Mouse (Mus musculus): ENCODE data around the gene Pgr. TPM values are rescaled to one million over a fixed set of nuclear protein-coding genes. Genes with fewer than 3 reads are reported as not detected.

Gene Pgr
- polyA plus RNA-seq, 1 experiment from 2014 or later = 0.17 TPM

GRCm38 (mm10) chr9:8927561-8927960 lies 27.9 kb downstream of the Pgr start:
- H3K4me1 ChIP-seq (ENCODE audit: control insufficient read depth, insufficient read depth, low read length) = no peaks in the 10 kb centered on the region

DNA sequence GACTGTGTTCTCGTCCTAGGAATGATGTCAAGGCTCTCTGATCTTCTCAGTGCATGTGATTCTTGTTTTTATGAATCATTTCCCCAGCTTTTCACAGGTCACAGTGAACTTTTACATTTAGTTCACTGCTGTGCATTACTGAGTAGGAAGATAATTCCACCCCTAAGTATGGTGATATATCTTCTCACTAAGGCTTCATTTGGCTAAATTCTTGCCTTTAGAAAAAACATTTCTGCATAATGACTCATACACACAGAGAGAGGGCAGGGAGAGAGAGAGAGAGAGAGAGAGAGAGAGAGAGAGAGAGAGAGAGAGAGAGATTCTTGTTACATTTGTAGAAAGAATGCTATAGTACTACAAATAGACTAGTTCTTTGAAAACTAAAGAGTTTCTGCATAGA lies 38.1 kb downstream of the Pgr start:
- Histone ChIP-seq H3K36me3 (ENCODE audit: control insufficient read depth, insufficient read depth, low read length) (no peaks in the 10 kb centered on the region), H3K4me2 (ENCODE audit: low read depth) (no peak overlapping the region), H3K4me1 (ENCODE audit: control insufficient read depth, insufficient read depth, low read length) (no peaks in the 10 kb centered on the region), H3K4me3 (ENCODE audit: low read depth, low read length) (no peak overlapping the region), H3K9ac (ENCODE audit: low read length) (no peak overlapping the region), H3K27ac (ENCODE audit: low read depth, low read length) (no peak overlapping the region), H3K9me3 (ENCODE audit: control insufficient read depth, low read length) (no peaks in the 10 kb centered on the region), H3K27me3 (ENCODE audit: control insufficient read depth, insufficient read depth, low read length) (no peaks in the 10 kb centered on the region)
- DNase-seq (ENCODE audit: low spot score) (no peak), ATAC-seq (ENCODE audit: insufficient read depth, low FRiP score, low TSS enrichment) (no peak)
- 50% methylated on average over 1 of the region's 1 CpGs for whole genome bisulfite sequencing

More at GRCm38 (mm10) chr9:8927561-8927960, 27.9 kb downstream of the Pgr start:
- Histone ChIP-seq H3K27ac (ENCODE audit: low read depth, low read length) (no peak overlapping the region), H3K4me2 (ENCODE audit: low read depth) (no peak overlapping the region), H3K4me3 (ENCODE audit: low read depth, low read length) (no peak overlapping the region), H3K9ac (ENCODE audit: low read length) (no peak overlapping the region), H3K36me3 (ENCODE audit: control insufficient read depth, insufficient read depth, low read length) (no peaks in the 10 kb centered on the region), H3K27me3 (ENCODE audit: control insufficient read depth, insufficient read depth, low read length) (no peaks in the 10 kb centered on the region), H3K9me3 (ENCODE audit: control insufficient read depth, low read length) (no peaks in the 10 kb centered on the region)
- 89% methylated on average over 2 of the region's 2 CpGs for WGBS
- ATAC-seq (ENCODE audit: insufficient read depth, low FRiP score, low TSS enrichment) (no peak), DNase-seq (ENCODE audit: low spot score) (no peak)

GRCm38 (mm10) chr9:8953306-8953705 lies 53.7 kb downstream of the Pgr start:
- Histone ChIP-seq H3K9me3 (ENCODE audit: control insufficient read depth, low read length) (no peaks in the 10 kb centered on the region), H3K27me3 (ENCODE audit: control insufficient read depth, insufficient read depth, low read length) (no peaks in the 10 kb centered on the region), H3K9ac (ENCODE audit: low read length) (no peak overlapping the region), H3K36me3 (ENCODE audit: control insufficient read depth, insufficient read depth, low read length) (no peaks in the 10 kb centered on the region), H3K4me2 (ENCODE audit: low read depth) (no peak overlapping the region), H3K27ac (ENCODE audit: low read depth, low read length) (no peak overlapping the region), H3K4me3 (ENCODE audit: low read depth, low read length) (no peak overlapping the region), H3K4me1 (ENCODE audit: control insufficient read depth, insufficient read depth, low read length) (no peaks in the 10 kb centered on the region)
- DNase-seq (ENCODE audit: low spot score) (no peak), ATAC-seq (ENCODE audit: insufficient read depth, low FRiP score, low TSS enrichment) (no peak)

- Histone ChIP-seq H3K36me3 (ENCODE audit: control insufficient read depth, insufficient read depth, low read length) (no peaks in the 10 kb centered on the region), H3K4me2 (ENCODE audit: low read depth) (no peak overlapping the region), H3K27ac (ENCODE audit: low read depth, low read length) (no peak overlapping the region), H3K27me3 (ENCODE audit: control insufficient read depth, insufficient read depth, low read length) (no peaks in the 10 kb centered on the region), H3K4me3 (ENCODE audit: low read depth, low read length) (no peak overlapping the region), H3K4me1 (ENCODE audit: control insufficient read depth, insufficient read depth, low read length) (no peaks in the 10 kb centered on the region), H3K9ac (ENCODE audit: low read length) (no peak overlapping the region), H3K9me3 (ENCODE audit: control insufficient read depth, low read length) (no peaks in the 10 kb centered on the region)
- DNase-seq (ENCODE audit: low spot score) (peak; percentile 41), ATAC-seq (ENCODE audit: insufficient read depth, low FRiP score, low TSS enrichment) (0 out of 2 replicates have a peak, but pooled peaks have one; percentile 13)
- WGBS = 69% methylated on average over 8 of the region's 8 CpGs
Measured at GRCm38 (mm10) chr9:8964512-8965133, 65.0 kb downstream of the Pgr start.

DNA sequence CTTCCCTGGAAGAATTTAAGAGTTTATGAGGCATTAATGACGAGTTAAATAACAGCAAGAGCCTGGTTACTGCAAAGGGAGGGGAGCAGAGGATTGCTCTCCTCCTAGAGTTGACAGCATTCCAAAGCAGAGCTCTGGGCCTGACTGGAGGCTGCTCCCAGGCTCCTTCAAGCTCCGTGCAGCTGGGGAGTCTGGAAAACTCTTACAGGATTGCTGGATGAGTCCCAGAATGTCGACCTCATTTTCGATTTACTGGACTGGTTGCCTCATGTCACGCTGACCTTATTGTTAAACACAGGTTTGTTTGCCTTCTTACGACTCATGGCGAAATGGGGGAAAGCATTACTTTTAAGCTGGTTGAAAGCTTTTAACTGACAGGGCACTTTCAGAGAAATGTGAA lies 70.6 kb downstream of the Pgr start:
- Histone ChIP-seq H3K36me3 (ENCODE audit: control insufficient read depth, insufficient read depth, low read length) (no peaks in the 10 kb centered on the region), H3K4me3 (ENCODE audit: low read depth, low read length) (no peak overlapping the region), H3K4me2 (ENCODE audit: low read depth) (no peak overlapping the region), H3K9ac (ENCODE audit: low read length) (no peak overlapping the region), H3K27me3 (ENCODE audit: control insufficient read depth, insufficient read depth, low read length) (no peaks in the 10 kb centered on the region), H3K9me3 (ENCODE audit: control insufficient read depth, low read length) (no peaks in the 10 kb centered on the region), H3K4me1 (ENCODE audit: control insufficient read depth, insufficient read depth, low read length) (no peaks in the 10 kb centered on the region), H3K27ac (ENCODE audit: low read depth, low read length) (no peak overlapping the region)
- ATAC-seq (ENCODE audit: insufficient read depth, low FRiP score, low TSS enrichment) (no peak), DNase-seq (ENCODE audit: low spot score) (no peak)
- WGBS = 64% methylated on average over 7 of the region's 7 CpGs

DNA sequence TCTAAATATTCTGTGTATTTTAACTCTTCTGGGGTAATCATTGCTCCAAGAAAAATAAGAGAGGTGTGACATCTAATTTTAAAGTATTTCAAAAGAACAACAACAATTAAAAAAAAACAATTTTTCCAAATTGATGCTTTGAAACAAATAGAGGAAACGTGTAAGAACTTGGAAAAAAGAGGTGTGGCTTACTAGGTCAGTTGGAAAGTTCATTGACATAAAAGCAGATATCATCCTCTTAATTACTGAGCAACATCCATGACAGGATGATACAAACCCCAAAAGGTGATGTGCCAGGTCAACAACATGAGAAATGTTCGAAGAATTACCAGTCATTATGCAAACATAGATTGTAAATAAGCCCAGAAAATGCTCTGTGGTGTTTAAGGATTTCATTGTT lies 71.9 kb downstream of the Pgr start, which contains the start of gene Gm16485:
Gene Gm16485 (plus strand): TSS at position 301 of the 400 bp plus-strand sequence.
- no peak within 1 kb of the TSS for H3K27ac ChIP-seq (ENCODE audit: low read depth, low read length)
- DNase-seq (ENCODE audit: low spot score) = no peak
- WGBS = 75% methylated on average over 2 of the region's 2 CpGs

GRCm38 (mm10) chr9:8977775-8978174 lies 78.1 kb downstream of the Pgr start:
- Histone ChIP-seq H3K27ac (ENCODE audit: low read depth, low read length) (no peak overlapping the region), H3K27me3 (ENCODE audit: control insufficient read depth, insufficient read depth, low read length) (no peaks in the 10 kb centered on the region), H3K9me3 (ENCODE audit: control insufficient read depth, low read length) (no peaks in the 10 kb centered on the region), H3K4me3 (ENCODE audit: low read depth, low read length) (no peak overlapping the region), H3K9ac (ENCODE audit: low read length) (no peak overlapping the region), H3K36me3 (ENCODE audit: control insufficient read depth, insufficient read depth, low read length) (no peaks in the 10 kb centered on the region), H3K4me1 (ENCODE audit: control insufficient read depth, insufficient read depth, low read length) (no peaks in the 10 kb centered on the region), H3K4me2 (ENCODE audit: low read depth) (no peak overlapping the region)
- 71% methylated on average over 2 of the region's 2 CpGs for WGBS
- no peak for DNase-seq (ENCODE audit: low spot score)
- no peak for ATAC-seq (ENCODE audit: insufficient read depth, low FRiP score, low TSS enrichment)

More for the DNA sequence above, 71.9 kb downstream of the Pgr start, which contains the start of gene Gm16485:
- Histone ChIP-seq H3K9ac (ENCODE audit: low read length) (no peak within 1 kb of the TSS), H3K9me3 (ENCODE audit: control insufficient read depth, low read length) (no peaks in the 10 kb centered on the region), H3K4me2 (ENCODE audit: low read depth) (no peak within 1 kb of the TSS), H3K36me3 (ENCODE audit: control insufficient read depth, insufficient read depth, low read length) (no peaks in the 10 kb centered on the region), H3K4me3 (ENCODE audit: low read depth, low read length) (no peak within 1 kb of the TSS), H3K4me1 (ENCODE audit: control insufficient read depth, insufficient read depth, low read length) (no peaks in the 10 kb centered on the region), H3K27me3 (ENCODE audit: control insufficient read depth, insufficient read depth, low read length) (no peaks in the 10 kb centered on the region)
- no peak for ATAC-seq (ENCODE audit: insufficient read depth, low FRiP score, low TSS enrichment)

GRCm38 (mm10) chr9:8982315-8982714 lies 82.7 kb downstream of the Pgr start:
- Histone ChIP-seq H3K9ac (ENCODE audit: low read length) (no peak overlapping the region), H3K4me3 (ENCODE audit: low read depth, low read length) (no peak overlapping the region), H3K4me1 (ENCODE audit: control insufficient read depth, insufficient read depth, low read length) (no peaks in the 10 kb centered on the region), H3K9me3 (ENCODE audit: control insufficient read depth, low read length) (no peaks in the 10 kb centered on the region), H3K4me2 (ENCODE audit: low read depth) (no peak overlapping the region), H3K36me3 (ENCODE audit: control insufficient read depth, insufficient read depth, low read length) (no peaks in the 10 kb centered on the region), H3K27me3 (ENCODE audit: control insufficient read depth, insufficient read depth, low read length) (no peaks in the 10 kb centered on the region), H3K27ac (ENCODE audit: low read depth, low read length) (no peak overlapping the region)
- DNase-seq (ENCODE audit: low spot score) (no peak), ATAC-seq (ENCODE audit: insufficient read depth, low FRiP score, low TSS enrichment) (no peak)
- WGBS = 81% methylated on average over 3 of the region's 3 CpGs

- H3K4me3 ChIP-seq (ENCODE audit: low read depth, low read length) = no peak overlapping the region
- H3K27me3 ChIP-seq (ENCODE audit: control insufficient read depth, insufficient read depth, low read length) = no peaks in the 10 kb centered on the region
- H3K9me3 ChIP-seq (ENCODE audit: control insufficient read depth, low read length) = no peaks in the 10 kb centered on the region
- H3K4me2 ChIP-seq (ENCODE audit: low read depth) = no peak overlapping the region
- no peaks in the 10 kb centered on the region for H3K36me3 ChIP-seq (ENCODE audit: control insufficient read depth, insufficient read depth, low read length)
- DNase-seq (ENCODE audit: low spot score) (no peak), ATAC-seq (ENCODE audit: insufficient read depth, low FRiP score, low TSS enrichment) (no peak)
- 91% methylated on average over 2 of the region's 2 CpGs for WGBS
- no peaks in the 10 kb centered on the region for H3K4me1 ChIP-seq (ENCODE audit: control insufficient read depth, insufficient read depth, low read length)
- H3K27ac ChIP-seq (ENCODE audit: low read depth, low read length) = no peak overlapping the region
- no peak overlapping the region for H3K9ac ChIP-seq (ENCODE audit: low read length)
Measured at GRCm38 (mm10) chr9:8996494-8996893, 96.9 kb downstream of the Pgr start.
